Mouse (Mus musculus) lung, embryonic 16.5 days (tissue): ENCODE measurements around the gene Ggcx. TPM values are rescaled to one million over a fixed set of nuclear protein-coding genes. Genes with fewer than 3 reads are reported as not detected.

ENCODE experiments used
- ATAC-seq: fragments of 200-750 bp; cut with Nextera tagmentation; 2 replicates; pipeline ENCODE4 v1.8.0; 2017; ENCODE audit warnings: low read depth, mild to moderate bottlenecking, moderate library complexity
- H3K27ac ChIP-seq: fragments of 300-500 bp; sonication (generic); 2 replicates; pipeline ENCODE4 v1.5.1; 2014; ENCODE audit warnings: mild to moderate bottlenecking, control low read depth, low read length
- H3K27me3 ChIP-seq: fragments of 300-500 bp; sonication (generic); 2 replicates; pipeline ENCODE4 v1.6.1; 2014; ENCODE audit warnings: low read depth, low read length, mixed read lengths; ENCODE audit not compliant: control insufficient read depth, insufficient read depth
- H3K36me3 ChIP-seq: fragments of 300-500 bp; sonication (generic); 2 replicates; pipeline ENCODE4 v1.6.1; 2014; ENCODE audit warnings: low read length; ENCODE audit not compliant: control insufficient read depth, insufficient read depth
- H3K4me1 ChIP-seq: fragments of 300-500 bp; sonication (generic); replicated peaks from 2 replicates; pipeline ENCODE4 v1.6.1; 2014; ENCODE audit warnings: low read length, mixed read lengths; ENCODE audit not compliant: control insufficient read depth, insufficient read depth
- H3K4me2 ChIP-seq: fragments of 300-500 bp; sonication (generic); 2 replicates; pipeline ENCODE4 v1.6.1; 2014; ENCODE audit warnings: low read depth, low read length, control low read depth
- H3K4me3 ChIP-seq: fragments of 300-500 bp; sonication (generic); 2 replicates; pipeline ENCODE4 v1.5.1; 2014; ENCODE audit warnings: mild to moderate bottlenecking, low read length, control low read depth
- H3K9ac ChIP-seq: fragments of 300-500 bp; sonication (generic); 2 replicates; pipeline ENCODE4 v1.6.1; 2014; ENCODE audit warnings: low read length, control low read depth
- H3K9me3 ChIP-seq: fragments of 300-500 bp; sonication (generic); 2 replicates; pipeline ENCODE4 v1.6.1; 2016; ENCODE audit warnings: low read length; ENCODE audit not compliant: control insufficient read depth
- WGBS: fragments of 180-500 bp; shearing (Covaris S2); extraction: QIAGEN DNeasy Blood & Tissue Kit; methylation state at CpG from one replicate; pipeline ENCODE4 v1.1.7; 2014; 5-methylcytosine and 5-hydroxymethylcytosine counted together
- polyA plus RNA-seq: library from polyadenylated mRNA; unstranded; fragments of >200 nt; fragmentation: Nextera tagmentation; extraction: Ambion mirVana; gene quantifications from 2 replicates; pipeline ENCODE4 v1.2.1, GENCODE M21; 2015

Gene Ggcx
- polyA plus RNA-seq, 1 experiment from 2014 or later = 38.7 TPM

DNA sequence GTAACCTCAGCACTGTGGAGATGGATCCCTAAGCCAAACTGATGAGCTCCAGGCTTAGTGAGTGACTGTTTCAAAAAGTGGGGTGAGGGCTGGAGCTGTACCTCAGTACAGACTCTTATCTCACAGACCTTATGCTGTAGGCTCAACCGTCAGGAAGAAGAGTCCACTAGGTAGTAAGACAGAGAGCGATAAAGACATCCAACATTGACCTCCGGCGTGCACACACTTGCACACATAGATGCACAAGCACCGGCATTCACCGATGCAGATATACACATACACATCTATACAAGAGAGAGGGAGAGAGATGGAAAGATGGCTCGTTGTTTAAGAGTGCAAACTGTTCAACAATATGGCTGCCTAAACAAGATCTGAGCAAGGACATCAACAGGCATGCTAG lies 30.2 kb upstream of the Ggcx start:
- WGBS = 91% methylated on average over 7 of the region's 7 CpGs
- no peak for ATAC-seq

GRCm38 (mm10) chr6:72385258-72385657 lies 28.9 kb upstream of the Ggcx start:
- ATAC-seq = no peak
- Histone ChIP-seq H3K27me3 (no peaks in the 10 kb centered on the region), H3K4me3 (no peak overlapping the region), H3K9ac (no peak overlapping the region), H3K9me3 (no peaks in the 10 kb centered on the region), H3K4me2 (no peak overlapping the region), H3K27ac (no peak overlapping the region), H3K36me3 (peaks cover 10% of the 10 kb centered on the region), H3K4me1 (peaks cover 16% of the 10 kb centered on the region)
- 61% methylated on average over 4 of the region's 4 CpGs for WGBS

More for the DNA sequence above, 30.2 kb upstream of the Ggcx start:
- Histone ChIP-seq H3K4me2 (no peak overlapping the region), H3K9ac (no peak overlapping the region), H3K27ac (no peak overlapping the region), H3K36me3 (peaks cover 10% of the 10 kb centered on the region), H3K27me3 (no peaks in the 10 kb centered on the region), H3K4me1 (peaks cover 13% of the 10 kb centered on the region), H3K4me3 (no peak overlapping the region), H3K9me3 (no peaks in the 10 kb centered on the region)

DNA sequence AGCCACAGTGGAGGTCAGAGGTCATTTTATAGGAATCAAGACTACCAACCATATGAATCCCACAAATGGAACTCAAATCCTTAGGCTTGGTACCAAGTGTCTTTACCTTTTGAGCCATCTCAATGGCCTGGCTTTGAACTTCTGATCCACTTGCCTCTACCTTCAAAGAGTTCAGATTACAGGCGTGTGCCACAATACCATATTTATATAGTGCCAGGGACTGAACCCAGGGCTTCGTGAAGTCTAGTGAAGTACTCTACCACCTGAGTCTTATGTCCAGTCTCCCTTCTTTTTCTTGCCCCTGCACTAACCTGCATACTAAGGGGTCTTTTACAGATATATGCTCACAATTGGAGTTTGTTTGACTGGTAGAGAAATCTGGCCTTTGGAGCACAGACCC lies 27.5 kb upstream of the Ggcx start:
- ATAC-seq = no peak
- no peak overlapping the region for H3K4me3 ChIP-seq
- no peaks in the 10 kb centered on the region for H3K9me3 ChIP-seq
- peaks cover 10% of the 10 kb centered on the region for H3K36me3 ChIP-seq
- no peak overlapping the region for H3K9ac ChIP-seq
- H3K4me2 ChIP-seq = no peak overlapping the region
- peaks cover 24% of the 10 kb centered on the region for H3K4me1 ChIP-seq
- no peak overlapping the region for H3K27ac ChIP-seq
- no peaks in the 10 kb centered on the region for H3K27me3 ChIP-seq
- 80% methylated on average over 2 of the region's 2 CpGs for WGBS

DNA sequence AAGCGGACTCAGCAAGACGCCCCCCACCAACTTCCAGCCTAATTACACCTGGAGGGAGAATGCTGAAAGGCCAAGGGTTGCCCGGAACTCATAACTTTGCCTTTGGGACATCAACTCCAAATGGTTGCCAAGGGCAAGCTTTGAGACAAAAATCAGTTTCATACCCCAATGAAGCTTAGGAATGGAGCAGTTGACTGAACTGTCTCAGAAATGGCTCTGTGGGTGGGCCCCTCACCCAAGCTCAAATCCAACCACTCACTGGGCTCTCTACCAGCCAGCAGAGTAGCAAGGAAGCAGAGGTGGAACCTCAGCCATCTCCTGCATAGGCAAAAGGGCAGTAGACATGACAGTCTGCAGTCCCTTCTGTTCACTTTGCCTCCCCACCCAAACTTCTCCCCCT lies 26.3 kb upstream of the Ggcx start:
- peaks cover 10% of the 10 kb centered on the region for H3K36me3 ChIP-seq
- ATAC-seq = no peak
- no peak overlapping the region for H3K4me3 ChIP-seq
- H3K4me2 ChIP-seq = no peak overlapping the region
- no peaks in the 10 kb centered on the region for H3K9me3 ChIP-seq
- H3K27me3 ChIP-seq = no peaks in the 10 kb centered on the region
- peaks cover 24% of the 10 kb centered on the region for H3K4me1 ChIP-seq
- H3K27ac ChIP-seq = no peak overlapping the region
- 87% methylated on average over 3 of the region's 3 CpGs for WGBS
- H3K9ac ChIP-seq = no peak overlapping the region

- WGBS = 61% methylated on average over 10 of the region's 10 CpGs
- H3K4me1 ChIP-seq = peaks cover 24% of the 10 kb centered on the region
- H3K36me3 ChIP-seq = peaks cover 10% of the 10 kb centered on the region
- H3K4me3 ChIP-seq = no peak overlapping the region
- H3K9ac ChIP-seq = no peak overlapping the region
- ATAC-seq = no peak
- no peak overlapping the region for H3K27ac ChIP-seq
- no peaks in the 10 kb centered on the region for H3K9me3 ChIP-seq
- no peaks in the 10 kb centered on the region for H3K27me3 ChIP-seq
- H3K4me2 ChIP-seq = peak overlapping the region; percentile 77; the same call in 1 of the 2 replicates
Measured at GRCm38 (mm10) chr6:72388266-72388665, 25.8 kb upstream of the Ggcx start.

DNA sequence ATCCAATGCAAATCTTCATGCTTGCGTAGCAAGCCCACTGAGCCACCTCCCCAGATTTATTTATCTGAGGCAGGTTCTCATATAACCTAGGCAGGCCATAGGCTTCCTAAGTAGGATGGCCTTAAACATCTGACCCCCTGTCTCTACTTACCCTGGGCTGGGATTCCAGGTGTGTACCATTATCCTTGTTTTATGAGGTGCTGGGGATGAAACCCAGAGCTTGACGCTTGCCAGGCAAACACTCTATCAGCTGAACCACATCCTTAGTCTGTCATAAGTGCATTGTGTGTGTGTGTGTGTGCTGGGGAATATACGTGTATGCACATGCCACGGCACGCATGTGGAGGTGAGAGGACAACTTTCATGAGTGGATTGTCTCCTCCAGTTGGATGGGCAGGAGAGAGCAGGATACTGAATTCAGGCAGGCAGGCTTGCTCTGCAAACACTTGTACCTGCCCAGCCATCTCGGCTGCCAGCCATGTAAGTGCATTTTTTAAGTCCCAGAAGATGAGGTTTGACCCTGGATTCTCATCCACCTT lies 25.2 kb upstream of the Ggcx start:
- Histone ChIP-seq H3K9me3 (no peaks in the 10 kb centered on the region), H3K36me3 (peaks cover 10% of the 10 kb centered on the region), H3K4me2 (peak overlapping the region; percentile 77), H3K27me3 (no peaks in the 10 kb centered on the region), H3K4me3 (peak overlapping the region; percentile 65), H3K4me1 (peaks cover 24% of the 10 kb centered on the region), H3K9ac (peak overlapping the region; percentile 85), H3K27ac (peak overlapping the region; percentile 98)
- no peak for ATAC-seq
- 65% methylated on average over 6 of the region's 6 CpGs for WGBS

- Histone ChIP-seq H3K4me2 (peak overlapping the region; percentile 77), H3K27ac (peak overlapping the region; percentile 98), H3K9me3 (no peaks in the 10 kb centered on the region), H3K4me3 (peak overlapping the region; percentile 65), H3K27me3 (no peaks in the 10 kb centered on the region), H3K9ac (peak overlapping the region; percentile 85), H3K4me1 (peaks cover 24% of the 10 kb centered on the region), H3K36me3 (peaks cover 10% of the 10 kb centered on the region)
- peak; percentile 40 for ATAC-seq
- 8% methylated on average over 13 of the region's 13 CpGs for WGBS
Measured at GRCm38 (mm10) chr6:72389471-72389940, 24.6 kb upstream of the Ggcx start.

GRCm38 (mm10) chr6:72389941-72390771 lies 24.0 kb upstream of the Ggcx start, which contains the start of gene Vamp8:
Gene Vamp8, minus strand, starts transcription at chr6:72390703.
- H3K27me3 ChIP-seq = no peaks in the 10 kb centered on the region
- peak within 1 kb of the TSS; percentile 98 for H3K27ac ChIP-seq
- H3K36me3 ChIP-seq = peaks cover 6% of the 10 kb centered on the region
- H3K4me3 ChIP-seq = peak within 1 kb of the TSS; percentile 65
- ATAC-seq = peak; percentile 82
- peak within 1 kb of the TSS; percentile 77 for H3K4me2 ChIP-seq
- H3K9ac ChIP-seq = peak within 1 kb of the TSS; percentile 85
- WGBS = under 1% methylated on average over 33 of the region's 33 CpGs
- no peaks in the 10 kb centered on the region for H3K9me3 ChIP-seq
- H3K4me1 ChIP-seq = peaks cover 24% of the 10 kb centered on the region

DNA sequence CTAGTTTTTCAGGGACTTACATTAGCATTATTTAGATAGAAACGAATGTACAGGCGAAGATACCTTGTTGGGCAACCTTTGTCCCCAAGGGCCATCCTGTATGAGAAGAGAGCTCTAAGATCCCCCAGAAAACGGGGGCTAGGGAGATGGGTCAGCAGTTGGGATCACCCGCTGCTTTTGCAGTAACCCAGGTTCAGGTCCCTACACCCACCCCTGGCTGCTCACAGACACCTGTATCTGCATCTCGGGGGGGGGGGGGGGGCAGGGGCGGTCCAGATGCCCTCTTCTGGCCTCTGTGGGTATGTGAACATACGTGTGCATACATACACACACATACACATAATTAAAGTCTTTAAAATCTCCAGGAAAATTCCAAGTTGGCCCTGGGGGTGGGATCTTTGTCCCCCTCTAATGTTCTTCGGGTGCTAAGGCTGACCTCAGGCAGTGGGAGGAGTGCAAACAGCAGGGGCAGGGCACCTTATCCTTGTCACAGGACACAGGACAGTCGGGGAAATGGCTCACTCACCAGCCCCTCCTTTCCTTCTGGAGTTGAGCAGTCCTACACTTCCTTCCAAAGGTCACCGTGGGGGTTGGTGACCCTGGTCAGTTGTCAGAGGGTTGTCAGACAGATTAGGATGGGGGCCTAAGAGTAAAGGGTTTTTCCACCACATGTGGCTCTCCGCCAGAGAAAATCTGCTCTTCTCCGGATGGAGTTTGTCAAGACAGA lies 23.1 kb upstream of the Ggcx start:
- Histone ChIP-seq H3K4me1 (peaks cover 24% of the 10 kb centered on the region), H3K36me3 (peaks cover 2% of the 10 kb centered on the region; the same call in 1 of the 2 replicates), H3K27me3 (no peaks in the 10 kb centered on the region), H3K9me3 (no peaks in the 10 kb centered on the region), H3K4me3 (peak overlapping the region; percentile 65), H3K4me2 (peak overlapping the region; percentile 77), H3K27ac (peak overlapping the region; percentile 98), H3K9ac (peak overlapping the region; percentile 85; the same call in 1 of the 2 replicates)
- WGBS = 14% methylated on average over 12 of the region's 12 CpGs
- ATAC-seq = peak; percentile 65
